Mouse (Mus musculus) C2C12 (cell line): ENCODE measurements around the gene Guca2b. TPM values are rescaled to one million over a fixed set of nuclear protein-coding genes. Genes with fewer than 3 reads are reported as not detected.

Experiments used
- H3K27me3 ChIP-seq: one replicate; pipeline ENCODE4 v1.6.1; 2011; ENCODE audit not compliant: control insufficient read depth, insufficient read depth, insufficient read length
- H3K36me3 ChIP-seq: one replicate; pipeline ENCODE4 v1.6.1; 2011; ENCODE audit not compliant: control insufficient read depth, insufficient read depth
- H3K4me3 ChIP-seq: one replicate; pipeline ENCODE4 v1.5.1; 2011; ENCODE audit warnings: mild to moderate bottlenecking, control low read depth; ENCODE audit not compliant: poor library complexity, insufficient read depth, severe bottlenecking
- H3K79me2 ChIP-seq: one replicate; pipeline ENCODE4 v1.6.1; 2011; ENCODE audit not compliant: control insufficient read depth, insufficient read depth
- H3K79me3 ChIP-seq: one replicate; pipeline ENCODE4 v1.6.1; 2011; ENCODE audit warnings: low read depth, control low read depth
- H3ac ChIP-seq: one replicate; pipeline ENCODE3; 2011; ENCODE audit warnings: low read depth; ENCODE audit not compliant: control insufficient read depth, insufficient read length
- CEBPB ChIP-seq: IDR thresholded peaks from one replicate; pipeline ENCODE4 v1.6.1; 2011; ENCODE audit warnings: low read depth, mild to moderate bottlenecking, control low read depth, moderate library complexity
- CTCF ChIP-seq: IDR thresholded peaks from one replicate; pipeline ENCODE4 v1.5.1; 2011; ENCODE audit not compliant: control insufficient read depth, insufficient read depth, insufficient read length
- FOSL1 ChIP-seq: IDR thresholded peaks from one replicate; pipeline ENCODE4 v1.8.0; 2011; ENCODE audit warnings: mild to moderate bottlenecking, low read length; ENCODE audit not compliant: poor library complexity, insufficient read depth, severe bottlenecking
- MAX ChIP-seq: IDR thresholded peaks from one replicate; pipeline ENCODE4 v1.6.1; 2011; ENCODE audit warnings: mild to moderate bottlenecking, control low read depth
- MYOD1 ChIP-seq: IDR thresholded peaks from one replicate; pipeline ENCODE4 v1.6.1; 2011; ENCODE audit warnings: low read depth; ENCODE audit not compliant: control insufficient read depth, insufficient read length
- MYOG ChIP-seq: IDR thresholded peaks from one replicate; pipeline ENCODE4 v1.6.1; 2011; ENCODE audit not compliant: control insufficient read depth, insufficient read length; ENCODE audit errors: extremely low read depth
- USF1 ChIP-seq: IDR thresholded peaks from one replicate; pipeline ENCODE4 v1.6.1; 2011; ENCODE audit warnings: low read depth, mild to moderate bottlenecking, control low read depth, moderate library complexity
- polyA plus RNA-seq: library from polyadenylated mRNA; unstranded; fragments of >200 nt; fragmentation: generic; extraction: Trizol; gene quantifications from one replicate; pipeline ENCODE4 v1.2.1, GENCODE M21; 2012; ENCODE audit warnings: missing spikeins

The Guca2b gene
- polyA plus RNA-seq, 1 experiment, result not detected

- Histone ChIP-seq H3K36me3 (no peaks in the 10 kb centered on the region), H3ac (no peak overlapping the region), H3K79me3 (no peaks in the 10 kb centered on the region), H3K4me3 (no peak overlapping the region), H3K79me2 (no peaks in the 10 kb centered on the region), H3K27me3 (peaks cover 16% of the 10 kb centered on the region)
- TF ChIP-seq MYOD1 (peak; percentile 66), CEBPB (no peak), CTCF (no peak), MYOG (no peak), MAX (no peak)
Measured at GRCm38 (mm10) chr4:119685746-119686145, 27.0 kb upstream of the Guca2b start.

- Histone ChIP-seq H3ac (no peak overlapping the region), H3K36me3 (no peaks in the 10 kb centered on the region), H3K27me3 (peaks cover 18% of the 10 kb centered on the region)
Measured at GRCm38 (mm10) chr4:119682596-119682995, 23.8 kb upstream of the Guca2b start.

DNA sequence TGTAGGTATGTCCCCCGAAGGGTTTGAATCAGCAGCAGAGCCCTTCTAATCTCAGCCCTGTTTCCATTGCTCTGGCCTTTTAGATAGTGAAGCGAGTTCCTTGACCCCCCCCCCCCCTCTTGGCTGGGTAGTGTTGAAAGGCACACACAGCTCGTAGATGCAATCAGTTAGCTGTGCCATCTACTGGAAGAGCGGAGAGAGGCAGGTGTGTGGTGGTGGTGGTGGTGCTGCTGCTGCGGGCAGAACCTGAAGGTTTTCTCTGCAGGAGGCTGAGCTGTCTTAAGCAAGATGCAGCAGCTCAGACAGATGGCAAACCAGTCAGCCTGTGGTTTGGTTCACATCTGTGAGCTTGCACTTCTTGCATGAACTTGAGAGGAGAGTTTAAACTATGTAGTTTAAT, 13.9 kb upstream of the Guca2b start:
- Histone ChIP-seq H3K4me3 (no peak overlapping the region), H3ac (no peak overlapping the region), H3K79me3 (no peaks in the 10 kb centered on the region), H3K79me2 (no peaks in the 10 kb centered on the region), H3K27me3 (peaks cover 36% of the 10 kb centered on the region), H3K36me3 (no peaks in the 10 kb centered on the region)
- TF ChIP-seq MYOG, result no peak
- TF ChIP-seq CEBPB, result no peak
- no peak for TF ChIP-seq CTCF
- TF ChIP-seq FOSL1, result no peak
- no peak for TF ChIP-seq MYOD1
- no peak for TF ChIP-seq MAX
- no peak for TF ChIP-seq USF1

More at GRCm38 (mm10) chr4:119682596-119682995, 23.8 kb upstream of the Guca2b start:
- H3K4me3 ChIP-seq, result no peak overlapping the region
- TF ChIP-seq MAX, result no peak
- no peak for TF ChIP-seq USF1
- no peak for TF ChIP-seq CEBPB
- no peak for TF ChIP-seq MYOD1
- TF ChIP-seq MYOG, result no peak
- TF ChIP-seq CTCF, result no peak
- TF ChIP-seq FOSL1, result no peak
- H3K79me2 ChIP-seq, result no peaks in the 10 kb centered on the region
- H3K79me3 ChIP-seq, result no peaks in the 10 kb centered on the region

DNA sequence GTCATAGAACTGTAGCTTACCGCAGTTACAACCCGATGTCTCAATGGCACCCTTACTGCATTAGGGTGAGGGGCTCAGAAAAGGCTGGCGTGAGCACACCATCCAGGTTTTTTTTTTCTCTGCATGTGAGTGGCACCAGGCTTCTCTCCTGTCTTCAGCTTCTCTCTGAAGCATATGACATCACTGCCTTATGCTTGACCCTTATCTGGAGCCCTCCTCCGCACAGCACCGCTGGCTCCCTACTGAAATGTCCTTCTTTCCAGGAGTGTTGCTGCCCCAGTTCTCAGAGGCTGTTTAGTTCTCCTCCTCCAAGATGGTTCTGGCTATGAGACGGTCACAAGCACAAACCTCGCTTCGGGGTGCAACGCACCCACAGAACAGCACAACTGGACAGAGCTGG, 12.4 kb upstream of the Guca2b start:
- Histone ChIP-seq H3K79me3 (no peaks in the 10 kb centered on the region), H3K4me3 (no peak overlapping the region), H3K27me3 (peaks cover 36% of the 10 kb centered on the region), H3K36me3 (no peaks in the 10 kb centered on the region), H3ac (no peak overlapping the region), H3K79me2 (no peaks in the 10 kb centered on the region)
- no peak for TF ChIP-seq CTCF
- TF ChIP-seq MYOD1, result no peak
- no peak for TF ChIP-seq CEBPB

DNA sequence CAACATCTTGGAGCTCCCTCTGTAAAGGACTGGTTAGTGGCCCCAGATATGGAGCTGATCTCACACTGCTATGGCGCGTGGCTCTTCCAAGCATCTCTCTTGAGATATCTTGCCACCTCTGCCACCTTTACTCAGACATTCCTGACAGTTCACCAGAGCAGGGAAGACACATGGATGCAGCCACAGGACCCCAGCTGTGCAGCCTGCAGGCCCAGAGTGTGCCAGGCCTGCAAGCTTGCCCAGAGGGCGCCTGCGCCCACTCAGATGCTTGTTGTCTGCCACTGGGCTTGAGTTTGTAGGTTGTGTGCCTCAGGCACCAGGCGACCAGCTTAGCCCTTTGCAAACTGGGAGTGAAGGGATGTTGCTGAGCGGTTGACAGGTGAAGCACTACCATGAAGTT, 12.0 kb upstream of the Guca2b start:
- TF ChIP-seq FOSL1 (no peak), MYOD1 (no peak), MAX (no peak), CEBPB (no peak), USF1 (no peak), CTCF (no peak), MYOG (no peak)
- H3K27me3 ChIP-seq, result peaks cover 36% of the 10 kb centered on the region
- no peak overlapping the region for H3ac ChIP-seq
- no peaks in the 10 kb centered on the region for H3K36me3 ChIP-seq
- no peaks in the 10 kb centered on the region for H3K79me2 ChIP-seq
- no peaks in the 10 kb centered on the region for H3K79me3 ChIP-seq
- no peak overlapping the region for H3K4me3 ChIP-seq

GRCm38 (mm10) chr4:119670210-119670555, 11.4 kb upstream of the Guca2b start:
- H3K79me2 ChIP-seq, result no peaks in the 10 kb centered on the region
- H3K36me3 ChIP-seq, result no peaks in the 10 kb centered on the region
- no peak overlapping the region for H3ac ChIP-seq
- no peaks in the 10 kb centered on the region for H3K79me3 ChIP-seq
- TF ChIP-seq MAX, result no peak
- peaks cover 36% of the 10 kb centered on the region for H3K27me3 ChIP-seq
- H3K4me3 ChIP-seq, result no peak overlapping the region
